Mouse (Mus musculus): ENCODE data around the gene Pik3cd. TPM values are rescaled to one million over a fixed set of nuclear protein-coding genes. Genes with fewer than 3 reads are reported as not detected.
"Not testable (repeated sequence)": the region's sequence is repeated elsewhere in the genome, so short reads cannot be mapped to it uniquely, and the experiment has no call there.

Pik3cd gene
- polyA plus RNA-seq, 1 experiment: 0.13 TPM

GRCm38 (mm10) chr4:149632670-149633307, 69.6 kb downstream of the Pik3cd start:
- no peaks in the 10 kb centered on the region for H3K9me3 ChIP-seq (ENCODE audit: control insufficient read depth, low read length)
- no peak overlapping the region for H3K4me3 ChIP-seq (replicated peaks)
- peaks cover 39% of the 10 kb centered on the region for H3K4me1 ChIP-seq (ENCODE audit: control insufficient read depth)
- H3K36me3 ChIP-seq (ENCODE audit: control insufficient read depth): no peaks in the 10 kb centered on the region; the same call in 1 of the 2 replicates
- no peak for TF ChIP-seq GATA1 (IDR thresholded peaks at IDR 0.05; ENCODE audit: low read length)
- TF ChIP-seq TAL1 (IDR thresholded peaks at IDR 0.05; ENCODE audit: low read length): no peak
- H3K27me3 ChIP-seq (ENCODE audit: control insufficient read depth): no peaks in the 10 kb centered on the region

DNA sequence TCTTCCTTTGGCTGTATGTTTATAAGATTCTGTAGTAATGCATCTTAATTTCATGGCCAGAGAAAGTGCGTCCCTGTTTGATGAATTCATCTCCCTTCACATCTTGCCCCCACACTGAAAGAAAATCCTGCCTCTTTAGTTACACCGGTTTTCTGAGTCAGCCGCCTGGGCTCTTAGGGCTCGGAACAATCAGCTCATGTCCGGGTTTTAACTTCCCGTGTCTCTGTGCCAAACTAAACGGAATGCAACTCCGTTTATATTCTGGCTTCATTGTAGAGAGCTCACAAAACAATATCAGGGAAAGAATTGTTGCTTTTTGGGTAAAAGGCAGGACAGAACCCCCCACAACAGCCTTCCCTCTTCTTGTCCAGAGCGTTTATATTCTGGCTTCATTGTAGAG, 73.6 kb downstream of the Pik3cd start:
- H3K9me3 ChIP-seq (ENCODE audit: control insufficient read depth, low read length): no peaks in the 10 kb centered on the region
- no peak overlapping the region for H3K4me3 ChIP-seq (replicated peaks)
- peaks cover 25% of the 10 kb centered on the region for H3K4me1 ChIP-seq (ENCODE audit: control insufficient read depth)
- TF ChIP-seq TAL1 (IDR thresholded peaks at IDR 0.05; ENCODE audit: low read length) (no peak), GATA1 (IDR thresholded peaks at IDR 0.05; ENCODE audit: low read length) (no peak)
- H3K36me3 ChIP-seq (ENCODE audit: control insufficient read depth): no peaks in the 10 kb centered on the region; the same call in 1 of the 2 replicates
- no peaks in the 10 kb centered on the region for H3K27me3 ChIP-seq (ENCODE audit: control insufficient read depth)

- Histone ChIP-seq H3K27me3 (ENCODE audit: control insufficient read depth) (no peaks in the 10 kb centered on the region), H3K4me1 (ENCODE audit: control insufficient read depth) (peaks cover 21% of the 10 kb centered on the region), H3K4me3 (replicated peaks) (no peak overlapping the region), H3K9me3 (ENCODE audit: control insufficient read depth, low read length) (no peaks in the 10 kb centered on the region), H3K36me3 (ENCODE audit: control insufficient read depth) (no peaks in the 10 kb centered on the region; the same call in 1 of the 2 replicates)
- no peak for TF ChIP-seq GATA1 (IDR thresholded peaks at IDR 0.05; ENCODE audit: low read length)
- TF ChIP-seq TAL1 (IDR thresholded peaks at IDR 0.05; ENCODE audit: low read length): no peak
Measured at GRCm38 (mm10) chr4:149628372-149628771, 74.0 kb downstream of the Pik3cd start.

- H3K27me3 ChIP-seq (ENCODE audit: control insufficient read depth): no peaks in the 10 kb centered on the region
- TF ChIP-seq TAL1 (IDR thresholded peaks at IDR 0.05; ENCODE audit: low read length): no peak
Measured at GRCm38 (mm10) chr4:149626809-149627208, 75.6 kb downstream of the Pik3cd start.

GRCm38 (mm10) chr4:149623711-149624110, 78.7 kb downstream of the Pik3cd start:
- Histone ChIP-seq H3K4me1 (ENCODE audit: control insufficient read depth) (no peaks in the 10 kb centered on the region), H3K9me3 (ENCODE audit: control insufficient read depth, low read length) (no peaks in the 10 kb centered on the region), H3K36me3 (ENCODE audit: control insufficient read depth) (no peaks in the 10 kb centered on the region), H3K4me3 (replicated peaks) (no peak overlapping the region), H3K27me3 (ENCODE audit: control insufficient read depth) (no peaks in the 10 kb centered on the region)
- TF ChIP-seq TAL1 (IDR thresholded peaks at IDR 0.05; ENCODE audit: low read length): no peak
- no peak for TF ChIP-seq GATA1 (IDR thresholded peaks at IDR 0.05; ENCODE audit: low read length)

More at GRCm38 (mm10) chr4:149626809-149627208, 75.6 kb downstream of the Pik3cd start:
- H3K4me1 ChIP-seq (ENCODE audit: control insufficient read depth): peaks cover 6% of the 10 kb centered on the region
- H3K4me3 ChIP-seq (replicated peaks): no peak overlapping the region
- H3K36me3 ChIP-seq (ENCODE audit: control insufficient read depth): no peaks in the 10 kb centered on the region; the same call in 1 of the 2 replicates
- no peaks in the 10 kb centered on the region for H3K9me3 ChIP-seq (ENCODE audit: control insufficient read depth, low read length)

- TF ChIP-seq GATA1 (IDR thresholded peaks at IDR 0.05; ENCODE audit: low read length): no peak
- no peak for TF ChIP-seq TAL1 (IDR thresholded peaks at IDR 0.05; ENCODE audit: low read length)
- Histone ChIP-seq H3K27me3 (ENCODE audit: control insufficient read depth) (no peaks in the 10 kb centered on the region), H3K4me1 (ENCODE audit: control insufficient read depth) (no peaks in the 10 kb centered on the region), H3K4me3 (replicated peaks) (no peak overlapping the region), H3K36me3 (ENCODE audit: control insufficient read depth) (no peaks in the 10 kb centered on the region), H3K9me3 (ENCODE audit: control insufficient read depth, low read length) (no peaks in the 10 kb centered on the region)
Measured at GRCm38 (mm10) chr4:149621286-149621685, 81.1 kb downstream of the Pik3cd start.

DNA sequence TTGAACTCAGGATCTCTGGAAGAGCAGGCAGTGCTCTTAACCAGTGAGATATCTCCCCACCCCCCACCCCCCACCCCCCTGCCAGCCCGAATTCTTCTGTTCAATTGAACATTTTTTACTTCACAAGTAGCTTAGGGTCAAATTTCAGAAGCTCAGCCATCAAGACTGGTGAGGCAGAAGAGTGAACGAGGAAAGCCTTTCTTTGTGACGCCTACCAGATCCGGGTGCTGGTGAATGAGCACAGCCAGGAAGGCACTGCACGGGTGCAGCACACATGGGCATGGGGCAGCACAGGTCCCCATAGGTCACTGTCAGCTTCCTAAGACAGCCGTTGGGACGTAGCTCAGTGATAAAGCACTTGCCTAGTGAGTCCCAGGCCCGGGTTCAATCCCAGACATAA, 82.4 kb downstream of the Pik3cd start:
- H3K4me3 ChIP-seq (replicated peaks): no peak overlapping the region
- H3K36me3 ChIP-seq (ENCODE audit: control insufficient read depth): no peaks in the 10 kb centered on the region
- H3K9me3 ChIP-seq (ENCODE audit: control insufficient read depth, low read length): peaks cover 3% of the 10 kb centered on the region; the same call in 1 of the 2 replicates
- H3K27me3 ChIP-seq (ENCODE audit: control insufficient read depth): no peaks in the 10 kb centered on the region
- TF ChIP-seq TAL1 (IDR thresholded peaks at IDR 0.05; ENCODE audit: low read length) (no peak), GATA1 (IDR thresholded peaks at IDR 0.05; ENCODE audit: low read length) (no peak)
- no peaks in the 10 kb centered on the region for H3K4me1 ChIP-seq (ENCODE audit: control insufficient read depth)

- not testable (repeated sequence) for H3K36me3 ChIP-seq (ENCODE audit: control insufficient read depth); H3K4me3 ChIP-seq (replicated peaks); H3K27me3 ChIP-seq (ENCODE audit: control insufficient read depth); H3K4me1 ChIP-seq (ENCODE audit: control insufficient read depth); H3K9me3 ChIP-seq (ENCODE audit: control insufficient read depth, low read length)
Measured at GRCm38 (mm10) chr4:149616999-149617398, 85.4 kb downstream of the Pik3cd start.

DNA sequence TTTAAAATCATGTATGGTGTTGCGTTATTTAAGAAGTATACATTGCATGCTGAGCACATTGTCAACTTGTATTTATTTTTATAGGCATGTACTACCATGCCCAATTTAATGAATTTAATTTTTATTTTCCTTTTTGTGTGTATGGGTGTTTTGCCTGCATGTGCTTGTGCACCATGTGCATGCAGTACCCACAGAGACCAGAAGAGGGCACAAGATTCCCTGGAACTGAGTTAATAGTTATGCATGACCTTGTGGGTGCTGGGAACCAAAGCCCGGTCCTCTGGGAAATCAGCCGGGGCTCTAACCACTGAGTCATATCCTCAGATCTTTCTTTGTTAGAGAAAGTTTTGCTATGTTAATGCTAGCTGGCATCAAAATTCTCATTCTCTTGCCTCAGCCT, 87.5 kb downstream of the Pik3cd start:
- no peaks in the 10 kb centered on the region for H3K36me3 ChIP-seq (ENCODE audit: control insufficient read depth)
- peaks cover 5% of the 10 kb centered on the region; the same call in 1 of the 2 replicates for H3K9me3 ChIP-seq (ENCODE audit: control insufficient read depth, low read length)
- TF ChIP-seq GATA1 (IDR thresholded peaks at IDR 0.05; ENCODE audit: low read length): no peak
- TF ChIP-seq TAL1 (IDR thresholded peaks at IDR 0.05; ENCODE audit: low read length): no peak
- H3K4me3 ChIP-seq (replicated peaks): no peak overlapping the region
- H3K27me3 ChIP-seq (ENCODE audit: control insufficient read depth): no peaks in the 10 kb centered on the region
- no peaks in the 10 kb centered on the region for H3K4me1 ChIP-seq (ENCODE audit: control insufficient read depth)

DNA sequence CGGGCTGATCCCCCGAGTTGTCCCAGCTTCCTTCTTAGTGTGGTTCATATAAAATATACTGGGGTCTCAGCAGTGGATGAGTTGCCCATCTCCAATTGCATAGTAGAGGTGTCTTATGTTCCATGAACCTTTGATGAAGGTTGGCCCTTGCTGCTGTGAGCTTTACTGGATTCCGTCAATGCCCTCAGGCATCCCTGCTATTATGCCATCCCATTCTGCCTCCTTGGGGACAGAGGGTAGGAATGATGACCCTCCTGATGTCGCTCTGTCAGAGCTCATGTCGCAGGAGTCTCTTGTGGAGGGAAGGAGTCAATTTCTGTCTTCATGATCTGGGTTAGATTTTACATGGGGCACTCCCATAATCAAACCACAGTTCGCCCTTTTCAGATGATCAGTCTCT, 88.9 kb downstream of the Pik3cd start:
- H3K36me3 ChIP-seq (ENCODE audit: control insufficient read depth); H3K27me3 ChIP-seq (ENCODE audit: control insufficient read depth); H3K9me3 ChIP-seq (ENCODE audit: control insufficient read depth, low read length); H3K4me3 ChIP-seq (replicated peaks); H3K4me1 ChIP-seq (ENCODE audit: control insufficient read depth): not testable (repeated sequence)

Data from erythroblast, embryonic 14.5 days (primary cell).